Mouse (Mus musculus): Measurements from ENCODE around the gene Ap1b1. TPM values are rescaled to one million over a fixed set of nuclear protein-coding genes. Genes with fewer than 3 reads are reported as not detected.

Ap1b1 gene
- total and polyA plus RNA-seq, 3 experiments, result 86.1 to 141 (median 98.0) TPM

GRCm38 (mm10) chr11:5042645-5043381, 56.2 kb downstream of the Ap1b1 start:
- TF ChIP-seq POLR2AphosphoS5 (IDR thresholded peaks at IDR 0.05; ENCODE audit: insufficient replicate concordance, low read depth, low read length) (no peak), TAL1 (conservative IDR thresholded peaks at IDR 0.05; ENCODE audit: low read depth, low read length) (no peak), GATA2 (IDR thresholded peaks at IDR 0.05; ENCODE audit: borderline replicate concordance, low read depth, low read length) (no peak), GATA1 (IDR thresholded peaks at IDR 0.05; ENCODE audit: borderline replicate concordance, low read length) (no peak), CTCF (IDR thresholded peaks at IDR 0.05; ENCODE audit: low read depth, low read length) (no peak)
- no peaks in the 10 kb centered on the region for H3K9me3 ChIP-seq (replicated peaks)
- H3K4me1 ChIP-seq (ENCODE audit: insufficient read depth, low read depth, low read length), result peaks cover 17% of the 10 kb centered on the region; the same call in 1 of the 2 replicates
- no peak overlapping the region for H3K4me3 ChIP-seq (ENCODE audit: low read depth, low read length)
- DNase-seq (ENCODE audit: low spot score) (no peak), ATAC-seq (ENCODE audit: extremely low read depth, insufficient number of reproducible peaks, low FRiP score, poor library complexity, severe bottlenecking) (no peak)
- H3K27me3 ChIP-seq (ENCODE audit: insufficient read depth, low read length), result peaks cover 5% of the 10 kb centered on the region
- H3K36me3 ChIP-seq (replicated peaks), result peaks cover 60% of the 10 kb centered on the region

DNA sequence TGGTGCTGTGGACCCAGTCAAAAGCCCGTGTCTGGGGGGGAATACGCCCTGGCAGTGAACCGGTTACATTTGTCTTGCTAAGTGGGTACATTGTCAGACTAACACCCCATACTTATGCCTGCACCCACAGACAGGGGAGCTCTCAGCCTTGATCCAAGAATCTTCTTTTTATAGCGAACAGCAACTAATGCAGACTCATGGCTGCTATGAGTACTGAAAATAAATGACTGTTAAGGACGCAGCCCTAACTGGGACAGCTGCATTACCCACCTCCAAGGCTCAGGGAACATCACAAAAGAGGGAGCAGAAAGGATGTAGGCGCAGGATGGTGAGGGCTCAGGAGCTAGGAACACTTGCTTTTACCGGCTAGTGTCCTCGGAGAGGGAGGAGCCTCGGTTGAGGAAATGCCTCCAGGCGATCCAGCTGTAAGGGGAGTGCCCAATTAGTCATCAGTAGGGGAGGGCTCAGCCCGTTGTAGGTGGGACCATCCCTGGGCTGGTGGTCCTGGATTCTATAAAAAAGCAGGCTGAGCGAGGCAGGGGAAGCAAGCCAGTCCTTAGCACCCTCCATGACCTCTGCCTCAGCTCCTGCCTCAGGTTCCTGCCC, 59.8 kb downstream of the Ap1b1 start:
- TF ChIP-seq POLR2AphosphoS5 (IDR thresholded peaks at IDR 0.05; ENCODE audit: insufficient replicate concordance, low read depth, low read length) (no peak), GATA2 (IDR thresholded peaks at IDR 0.05; ENCODE audit: borderline replicate concordance, low read depth, low read length) (no peak)
- ATAC-seq (ENCODE audit: extremely low read depth, insufficient number of reproducible peaks, low FRiP score, poor library complexity, severe bottlenecking) (no peak), DNase-seq (ENCODE audit: low spot score) (no peak)
- no peaks in the 10 kb centered on the region for H3K9me3 ChIP-seq (replicated peaks)
- H3K4me3 ChIP-seq (ENCODE audit: low read depth, low read length), result no peak overlapping the region
- H3K36me3 ChIP-seq (replicated peaks), result peaks cover 24% of the 10 kb centered on the region
- peaks cover 25% of the 10 kb centered on the region for H3K27me3 ChIP-seq (ENCODE audit: insufficient read depth, low read length)
- peaks cover 14% of the 10 kb centered on the region for H3K4me1 ChIP-seq (ENCODE audit: insufficient read depth, low read depth, low read length)

DNA sequence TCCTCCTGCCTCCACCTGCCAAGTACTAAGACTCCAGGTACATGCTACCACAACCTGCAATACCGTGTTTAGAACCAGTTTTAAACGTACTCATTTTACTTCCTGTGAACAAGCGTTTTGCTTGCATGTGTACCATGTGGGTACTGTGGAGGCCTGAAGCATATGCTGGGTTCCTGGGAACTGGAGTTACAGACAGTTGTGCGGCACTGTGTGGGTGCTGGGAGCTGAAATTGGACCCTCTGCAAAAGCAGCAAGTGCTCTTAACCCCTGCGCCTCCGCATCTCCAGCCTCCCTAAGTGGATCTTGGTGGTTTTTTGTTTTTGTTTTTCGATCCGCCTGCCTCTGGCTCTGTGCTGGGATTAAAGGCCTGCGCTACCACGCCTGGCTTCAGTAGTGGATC, 65.0 kb downstream of the Ap1b1 start:
- Histone ChIP-seq H3K36me3 (replicated peaks) (no peaks in the 10 kb centered on the region), H3K27me3 (ENCODE audit: insufficient read depth, low read length) (peaks cover 37% of the 10 kb centered on the region), H3K4me3 (ENCODE audit: low read depth, low read length) (no peak overlapping the region), H3K4me1 (ENCODE audit: insufficient read depth, low read depth, low read length) (peaks cover 33% of the 10 kb centered on the region), H3K9me3 (replicated peaks) (no peaks in the 10 kb centered on the region)
- no peak for DNase-seq (ENCODE audit: low spot score)
- no peak for ATAC-seq (ENCODE audit: extremely low read depth, insufficient number of reproducible peaks, low FRiP score, poor library complexity, severe bottlenecking)
- TF ChIP-seq TAL1 (conservative IDR thresholded peaks at IDR 0.05; ENCODE audit: low read depth, low read length), result no peak
- no peak for TF ChIP-seq GATA2 (IDR thresholded peaks at IDR 0.05; ENCODE audit: borderline replicate concordance, low read depth, low read length)
- TF ChIP-seq POLR2AphosphoS5 (IDR thresholded peaks at IDR 0.05; ENCODE audit: insufficient replicate concordance, low read depth, low read length), result no peak
- TF ChIP-seq GATA1 (IDR thresholded peaks at IDR 0.05; ENCODE audit: borderline replicate concordance, low read length), result no peak
- no peak for TF ChIP-seq CTCF (IDR thresholded peaks at IDR 0.05; ENCODE audit: low read depth, low read length)

GRCm38 (mm10) chr11:5052200-5052854, 65.7 kb downstream of the Ap1b1 start:
- H3K4me3 ChIP-seq (ENCODE audit: low read depth, low read length), result no peak overlapping the region
- H3K4me1 ChIP-seq (ENCODE audit: insufficient read depth, low read depth, low read length), result peaks cover 37% of the 10 kb centered on the region
- no peaks in the 10 kb centered on the region for H3K36me3 ChIP-seq (replicated peaks)
- DNase-seq (ENCODE audit: low spot score), result no peak
- TF ChIP-seq TAL1 (conservative IDR thresholded peaks at IDR 0.05; ENCODE audit: low read depth, low read length) (no peak), GATA2 (IDR thresholded peaks at IDR 0.05; ENCODE audit: borderline replicate concordance, low read depth, low read length) (no peak), POLR2AphosphoS5 (IDR thresholded peaks at IDR 0.05; ENCODE audit: insufficient replicate concordance, low read depth, low read length) (no peak), GATA1 (IDR thresholded peaks at IDR 0.05; ENCODE audit: borderline replicate concordance, low read length) (no peak), CTCF (IDR thresholded peaks at IDR 0.05; ENCODE audit: low read depth, low read length) (no peak)
- H3K9me3 ChIP-seq (replicated peaks), result no peaks in the 10 kb centered on the region
- no peak for ATAC-seq (ENCODE audit: extremely low read depth, insufficient number of reproducible peaks, low FRiP score, poor library complexity, severe bottlenecking)
- peaks cover 43% of the 10 kb centered on the region for H3K27me3 ChIP-seq (ENCODE audit: insufficient read depth, low read length)

DNA sequence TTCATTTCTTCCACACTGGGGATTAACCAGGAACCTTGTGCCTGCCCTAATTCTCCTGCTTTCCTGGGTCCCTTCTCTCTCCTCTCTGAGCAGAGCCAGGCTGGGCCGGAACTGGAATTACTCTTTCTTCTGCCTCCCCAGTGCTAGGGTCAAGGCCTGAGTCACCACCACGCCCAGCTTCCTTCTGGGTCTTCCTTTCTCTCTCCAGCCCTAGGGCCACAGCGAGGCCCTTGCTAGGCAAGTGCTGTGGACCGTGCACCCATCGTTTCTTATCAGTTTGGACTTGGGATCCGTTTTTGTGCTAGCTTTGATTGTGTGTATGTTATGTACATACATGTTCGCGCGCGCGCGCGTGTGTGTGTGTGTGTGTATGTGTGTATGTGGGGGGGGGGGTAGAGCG, 67.5 kb downstream of the Ap1b1 start:
- H3K9me3 ChIP-seq (replicated peaks), result no peaks in the 10 kb centered on the region
- ATAC-seq (ENCODE audit: extremely low read depth, insufficient number of reproducible peaks, low FRiP score, poor library complexity, severe bottlenecking), result no peak
- no peak for DNase-seq (ENCODE audit: low spot score)
- no peak overlapping the region for H3K4me3 ChIP-seq (ENCODE audit: low read depth, low read length)
- H3K27me3 ChIP-seq (ENCODE audit: insufficient read depth, low read length), result peaks cover 55% of the 10 kb centered on the region
- H3K4me1 ChIP-seq (ENCODE audit: insufficient read depth, low read depth, low read length), result peaks cover 48% of the 10 kb centered on the region
- H3K36me3 ChIP-seq (replicated peaks), result peaks cover 2% of the 10 kb centered on the region
- TF ChIP-seq POLR2AphosphoS5 (IDR thresholded peaks at IDR 0.05; ENCODE audit: insufficient replicate concordance, low read depth, low read length), result no peak
- no peak for TF ChIP-seq CTCF (IDR thresholded peaks at IDR 0.05; ENCODE audit: low read depth, low read length)
- TF ChIP-seq TAL1 (conservative IDR thresholded peaks at IDR 0.05; ENCODE audit: low read depth, low read length), result no peak
- no peak for TF ChIP-seq GATA1 (IDR thresholded peaks at IDR 0.05; ENCODE audit: borderline replicate concordance, low read length)
- no peak for TF ChIP-seq GATA2 (IDR thresholded peaks at IDR 0.05; ENCODE audit: borderline replicate concordance, low read depth, low read length)

- peaks cover 60% of the 10 kb centered on the region for H3K27me3 ChIP-seq (ENCODE audit: insufficient read depth, low read length)
- H3K4me1 ChIP-seq (ENCODE audit: insufficient read depth, low read depth, low read length), result peaks cover 55% of the 10 kb centered on the region
- ATAC-seq (ENCODE audit: extremely low read depth, insufficient number of reproducible peaks, low FRiP score, poor library complexity, severe bottlenecking) (no peak), DNase-seq (ENCODE audit: low spot score) (no peak)
- peaks cover 9% of the 10 kb centered on the region for H3K36me3 ChIP-seq (replicated peaks)
- no peaks in the 10 kb centered on the region; the same call in 1 of the 2 replicates for H3K9me3 ChIP-seq (replicated peaks)
- H3K4me3 ChIP-seq (ENCODE audit: low read depth, low read length), result no peak overlapping the region
- TF ChIP-seq TAL1 (conservative IDR thresholded peaks at IDR 0.05; ENCODE audit: low read depth, low read length) (no peak), GATA1 (IDR thresholded peaks at IDR 0.05; ENCODE audit: borderline replicate concordance, low read length) (no peak), CTCF (IDR thresholded peaks at IDR 0.05; ENCODE audit: low read depth, low read length) (no peak), GATA2 (IDR thresholded peaks at IDR 0.05; ENCODE audit: borderline replicate concordance, low read depth, low read length) (no peak), POLR2AphosphoS5 (IDR thresholded peaks at IDR 0.05; ENCODE audit: insufficient replicate concordance, low read depth, low read length) (no peak)
Measured at GRCm38 (mm10) chr11:5054874-5055273, 68.2 kb downstream of the Ap1b1 start.
